Mouse (Mus musculus) bone marrow, adult 2 months (tissue): Measurements from ENCODE around the gene Ptbp3.

Experiments
- CTCF ChIP-seq: fragments of 200-500 bp; IDR thresholded peaks from 2 replicates; pipeline ENCODE4 v1.5.1; 2011; ENCODE audit warnings: low read length, control low read depth; ENCODE audit not compliant: control insufficient read depth, insufficient read depth
- POLR2A ChIP-seq: fragments of 200-500 bp; IDR thresholded peaks from 2 replicates; pipeline ENCODE4 v1.6.1; 2011; ENCODE audit warnings: low read depth, mild to moderate bottlenecking, control low read depth, low read length, borderline replicate concordance; ENCODE audit not compliant: control insufficient read depth

DNA sequence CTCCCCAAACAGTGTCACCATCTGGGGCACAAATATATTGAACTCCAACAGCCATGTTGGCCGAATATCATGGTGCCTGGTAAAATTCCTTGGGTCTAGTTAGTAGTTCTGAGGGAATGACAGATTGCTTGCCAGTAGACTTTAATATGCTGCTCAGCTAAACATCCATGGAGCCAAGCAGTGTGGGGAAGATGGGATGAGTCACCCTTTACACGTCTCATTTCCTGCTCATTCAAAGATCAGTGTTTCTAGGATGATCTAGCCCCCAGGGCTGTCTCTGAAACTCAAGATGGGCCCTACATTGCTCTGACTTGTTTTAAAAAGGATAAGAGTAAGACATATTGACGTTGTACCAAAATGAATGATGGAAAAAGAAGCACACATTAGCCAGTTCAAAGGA, 95.1 kb downstream of the Ptbp3 start:
- TF ChIP-seq POLR2A (no peak), CTCF (no peak)
